In the genomic region with DNA sequence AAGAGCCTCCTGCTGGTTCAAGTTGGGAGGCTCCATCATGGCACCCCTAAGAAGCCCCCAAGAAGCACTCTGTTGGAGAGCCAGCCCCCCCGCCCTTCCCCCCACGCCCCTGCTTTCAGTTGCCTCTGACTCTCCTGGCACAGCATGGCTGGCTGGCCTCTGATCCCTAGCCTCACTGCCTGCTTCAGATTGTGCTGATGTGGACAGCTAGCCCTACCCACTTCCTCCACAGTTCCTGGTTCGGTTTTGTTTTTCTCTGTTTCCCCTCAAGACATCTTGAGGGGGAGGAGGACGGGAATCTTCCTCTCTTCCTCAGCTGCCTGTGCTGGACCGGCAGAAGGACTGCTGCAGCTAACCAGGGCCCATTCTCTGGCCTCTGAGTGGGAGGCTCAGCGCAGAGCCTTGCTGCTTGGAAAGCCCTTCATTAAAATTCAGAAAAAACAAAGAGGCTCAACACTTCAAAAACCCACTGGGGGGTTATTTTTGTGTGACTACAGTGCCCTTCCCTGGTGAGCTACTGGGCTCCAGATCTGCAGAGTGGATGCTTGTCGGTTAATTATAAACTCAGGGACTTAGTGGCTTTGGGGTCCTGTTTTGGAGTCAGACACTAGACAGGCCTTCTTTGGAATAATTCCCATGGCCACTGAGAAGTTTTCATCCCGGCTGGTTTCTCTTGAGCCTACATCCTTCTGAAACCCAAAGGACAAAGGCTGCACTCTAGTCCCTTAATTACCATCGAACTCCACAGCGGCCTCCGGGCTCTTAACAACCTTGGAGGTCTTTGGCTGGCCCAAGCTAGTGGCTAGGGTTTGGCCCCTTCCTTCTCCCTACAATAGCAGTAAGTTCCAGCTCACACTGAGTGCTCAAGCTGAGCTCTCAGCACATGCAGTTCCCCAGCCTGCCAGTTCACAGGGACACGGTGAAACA, we compare ENCODE assay signal across 10 mouse cellular contexts.
DNase-seq lines count a peak whose midpoint lies in the region; ATAC-seq and TF ChIP-seq lines count a peak whose summit lies in the region.
"Had no signal": no experiment of that assay in that cellular context is flagged by ENCODE, and none has a peak within 500 bp of the region (broad histone marks: within the 10 kb centered on the region; RNA-seq: fewer than 3 reads in every experiment).

No protein-coding gene starts in this region.

- no peak for TF ChIP-seq POLR2A in testis, adult 2 months (IDR thresholded peaks at IDR 0.05; ENCODE audit: control insufficient read depth, low read depth, low read length)

- no peak for ATAC-seq in hindbrain, embryonic 13.5 days (ENCODE audit: low FRiP score)
- ATAC-seq in erythroblast, adult 5-6 weeks (replicated peaks; ENCODE audit: low FRiP score, poor library complexity, severe bottlenecking) = no peak

- H3K4me1 ChIP-seq in hindbrain, embryonic 13.5 days (replicated peaks) = peaks cover 49% of the 10 kb centered on the region
- no peaks in the 10 kb centered on the region; the same call in 1 of the 2 replicates for H3K4me1 ChIP-seq in testis, adult 2 months (ENCODE audit: control insufficient read depth, insufficient read depth, low read length)

- H3K4me2 ChIP-seq in hindbrain, embryonic 13.5 days = no peak overlapping the region
- H3K4me2 ChIP-seq: limb, embryonic 15.5 days had no signal

- H3K27me3 ChIP-seq in hindbrain, embryonic 13.5 days = peaks cover 11% of the 10 kb centered on the region; the same call in 1 of the 2 replicates
- H3K27me3 ChIP-seq in testis, adult 2 months (ENCODE audit: control insufficient read depth, insufficient read depth, low read length) = no peaks in the 10 kb centered on the region
- H3K27me3 ChIP-seq: limb, embryonic 15.5 days had no signal

- DNase-seq in gastrocnemius, postnatal 25 days = peak; percentile 24
- DNase-seq in gastrocnemius, adult 18-20 months (ENCODE audit: low spot score) = no peak
- peak; percentile 31 for DNase-seq in right cerebral cortex, adult 18-20 months
- no peak for DNase-seq in right cerebral cortex, postnatal 25 days
- no peak for DNase-seq in adrenal gland, adult 18-20 months (ENCODE audit: low spot score in 2 of 2)

- peak overlapping the region; percentile 50 for H3K27ac ChIP-seq in hindbrain, embryonic 13.5 days
- peak overlapping the region; percentile 15; the same call in 1 of the 2 replicates for H3K27ac ChIP-seq in testis, adult 2 months (ENCODE audit: control insufficient read depth, insufficient read depth, low read depth, low read length)
- H3K27ac ChIP-seq: limb, embryonic 15.5 days had no signal

- TF ChIP-seq CTCF in testis, adult 2 months (IDR thresholded peaks at IDR 0.05; ENCODE audit: control insufficient read depth, insufficient read depth, insufficient replicate concordance, low read depth, low read length) = no peak

- H3K36me3 ChIP-seq in hindbrain, embryonic 13.5 days = peaks cover 16% of the 10 kb centered on the region
- no peaks in the 10 kb centered on the region for H3K36me3 ChIP-seq in testis, adult 2 months (ENCODE audit: control insufficient read depth, insufficient read depth, low read length)
- H3K36me3 ChIP-seq: limb, embryonic 15.5 days had no signal

- H3K9ac ChIP-seq in hindbrain, embryonic 13.5 days = no peak overlapping the region
- H3K9ac ChIP-seq: limb, embryonic 15.5 days had no signal

- H3K9me3 ChIP-seq in hindbrain, embryonic 13.5 days = no peaks in the 10 kb centered on the region

- no peak overlapping the region for H3K4me3 ChIP-seq in hindbrain, embryonic 13.5 days
- H3K4me3 ChIP-seq in testis, adult 2 months (ENCODE audit: control insufficient read depth, low read depth, low read length) = no peak overlapping the region
- H3K4me3 ChIP-seq: erythroblast, embryonic 14.5 days; limb, embryonic 15.5 days had no signal

- WGBS in hindbrain, embryonic 13.5 days = 6% methylated on average over 12 of the region's 12 CpGs

Comparison
In these comparisons a context has a peak if more than half of its experiments do, and no peak if none do; other contexts are left out.
1. DNase-seq: peak in gastrocnemius, postnatal 25 days (single experiment) and right cerebral cortex, adult 18-20 months (single experiment); none in gastrocnemius, adult 18-20 months (single experiment), right cerebral cortex, postnatal 25 days (single experiment) and adrenal gland, adult 18-20 months (0 of 2).